Comparison of ENCODE assay signal across 8 mouse cellular contexts in genomic region chr10:44292205-44292604, GRCm38 (mm10). TPM values are rescaled to one million over a fixed set of nuclear protein-coding genes. Genes with fewer than 3 reads are reported as not detected.
DNase-seq lines count a peak whose midpoint lies in the region; ATAC-seq and TF ChIP-seq lines count a peak whose summit lies in the region.

No protein-coding gene starts in this region.

- H3K36me3 ChIP-seq in hindbrain, embryonic 11.5 days (ENCODE audit: control insufficient read depth, insufficient read depth, low read length) = no peaks in the 10 kb centered on the region
- H3K36me3 ChIP-seq in hindbrain, embryonic 12.5 days = peaks cover 14% of the 10 kb centered on the region

- H3K4me1 ChIP-seq in hindbrain, embryonic 11.5 days (replicated peaks; ENCODE audit: control insufficient read depth, insufficient read depth, low read length) = no peaks in the 10 kb centered on the region
- H3K4me1 ChIP-seq in hindbrain, embryonic 12.5 days = no peaks in the 10 kb centered on the region
- no peaks in the 10 kb centered on the region for H3K4me1 ChIP-seq in lung, adult 2 months (ENCODE audit: control insufficient read depth, insufficient read depth, low read length)

- peak; percentile 40; the same call in 1 of the 2 replicates for TF ChIP-seq CTCF in lung, adult 2 months (IDR thresholded peaks at IDR 0.05; ENCODE audit: insufficient read depth, low read length)

- H3K9ac ChIP-seq in hindbrain, embryonic 11.5 days (ENCODE audit: low read depth, low read length) = no peak overlapping the region
- H3K9ac ChIP-seq in hindbrain, embryonic 12.5 days = no peak overlapping the region

- no peaks in the 10 kb centered on the region for H3K27me3 ChIP-seq in hindbrain, embryonic 11.5 days (ENCODE audit: control insufficient read depth, insufficient read depth, low read length)
- H3K27me3 ChIP-seq in hindbrain, embryonic 12.5 days = no peaks in the 10 kb centered on the region

- whole genome bisulfite sequencing in hindbrain, embryonic 11.5 days = 71% methylated on average over 3 of the region's 3 CpGs
- 68% methylated on average over 3 of the region's 3 CpGs for WGBS in hindbrain, embryonic 12.5 days
- WGBS in lung, adult 2 months = 37% methylated on average over 3 of the region's 3 CpGs

- no peaks in the 10 kb centered on the region for H3K9me3 ChIP-seq in hindbrain, embryonic 11.5 days (ENCODE audit: control insufficient read depth, low read length)
- no peaks in the 10 kb centered on the region for H3K9me3 ChIP-seq in hindbrain, embryonic 12.5 days (replicated peaks)

- DNase-seq in hindbrain, embryonic 11.5 days (ENCODE audit: low spot score) = peak; percentile 41
- peak; percentile 29 to 40 for DNase-seq in right cerebral cortex, adult 2 months (ENCODE audit: low spot score in 2 of 2)
- DNase-seq in right cerebral cortex, postnatal 36 days (ENCODE audit: low spot score in 2 of 2) = no peak
- DNase-seq in c-Kit-positive CD71-positive TER-119-negative erythroid progenitor cells, embryonic 14.5 days (ENCODE audit: low read depth) = peak; percentile 35
- no peak for DNase-seq in lung, adult 2 months
- DNase-seq in spleen, adult 18-20 months = no peak
- no peak for DNase-seq in right cerebral cortex, postnatal 25 days

- no peak for ATAC-seq in hindbrain, embryonic 11.5 days (ENCODE audit: low FRiP score)
- ATAC-seq in hindbrain, embryonic 12.5 days (ENCODE audit: low FRiP score) = no peak

- H3K4me2 ChIP-seq in hindbrain, embryonic 11.5 days (replicated peaks; ENCODE audit: low read depth, low read length) = no peak overlapping the region
- no peak overlapping the region for H3K4me2 ChIP-seq in hindbrain, embryonic 12.5 days (replicated peaks)

- H3K27ac ChIP-seq in hindbrain, embryonic 11.5 days (ENCODE audit: low read depth, low read length) = no peak overlapping the region
- no peak overlapping the region for H3K27ac ChIP-seq in hindbrain, embryonic 12.5 days

- TF ChIP-seq POLR2A in lung, adult 2 months (IDR thresholded peaks at IDR 0.05; ENCODE audit: borderline replicate concordance, extremely low read depth, low read depth, low read length) = no peak

- H3K4me3 ChIP-seq in hindbrain, embryonic 11.5 days (ENCODE audit: low read depth, low read length) = no peak overlapping the region
- no peak overlapping the region for H3K4me3 ChIP-seq in hindbrain, embryonic 12.5 days
- no peak overlapping the region for H3K4me3 ChIP-seq in lung, adult 2 months (replicated peaks; ENCODE audit: extremely low read depth, low read depth, low read length)

RNA-seq across cellular contexts. Expression of gene Atg5, which starts 24.0 kb away (rescaled TPM):
- polyA plus RNA-seq in hindbrain, embryonic 11.5 days (2014; fragmentation: Nextera tagmentation; extraction: Ambion mirVana) = 58.7 and 61.6 TPM in 2 replicates
- polyA plus RNA-seq in hindbrain, embryonic 12.5 days (2016; fragmentation: Nextera tagmentation; extraction: Ambion mirVana) = 46.7 and 50.6 TPM in 2 replicates
- 6.5 and 8.5 TPM in 2 replicates for polyA plus RNA-seq in lung, adult 2 months (2012; rRNA removed)

Comparison
In these comparisons a context has a peak if more than half of its experiments do, and no peak if none do; other contexts are left out.
1. DNase-seq: peak in hindbrain, embryonic 11.5 days (single experiment), right cerebral cortex, adult 2 months (2 of 2) and c-Kit-positive CD71-positive TER-119-negative erythroid progenitor cells, embryonic 14.5 days (single experiment); none in right cerebral cortex, postnatal 36 days (0 of 2), lung, adult 2 months (single experiment), spleen, adult 18-20 months (0 of 2) and right cerebral cortex, postnatal 25 days (single experiment).